Mouse (Mus musculus): ENCODE data around the gene Pitpna.

Gene Pitpna

GRCm38 (mm10) chr11:75655621-75656545, 68.0 kb downstream of the Pitpna start:
- CTCF ChIA-PET = interaction anchor here (0.6 kb wide), 1 partner anchor 26 kb away, joined by 5 read pairs; no protein-coding TSS in a partner anchor

DNA sequence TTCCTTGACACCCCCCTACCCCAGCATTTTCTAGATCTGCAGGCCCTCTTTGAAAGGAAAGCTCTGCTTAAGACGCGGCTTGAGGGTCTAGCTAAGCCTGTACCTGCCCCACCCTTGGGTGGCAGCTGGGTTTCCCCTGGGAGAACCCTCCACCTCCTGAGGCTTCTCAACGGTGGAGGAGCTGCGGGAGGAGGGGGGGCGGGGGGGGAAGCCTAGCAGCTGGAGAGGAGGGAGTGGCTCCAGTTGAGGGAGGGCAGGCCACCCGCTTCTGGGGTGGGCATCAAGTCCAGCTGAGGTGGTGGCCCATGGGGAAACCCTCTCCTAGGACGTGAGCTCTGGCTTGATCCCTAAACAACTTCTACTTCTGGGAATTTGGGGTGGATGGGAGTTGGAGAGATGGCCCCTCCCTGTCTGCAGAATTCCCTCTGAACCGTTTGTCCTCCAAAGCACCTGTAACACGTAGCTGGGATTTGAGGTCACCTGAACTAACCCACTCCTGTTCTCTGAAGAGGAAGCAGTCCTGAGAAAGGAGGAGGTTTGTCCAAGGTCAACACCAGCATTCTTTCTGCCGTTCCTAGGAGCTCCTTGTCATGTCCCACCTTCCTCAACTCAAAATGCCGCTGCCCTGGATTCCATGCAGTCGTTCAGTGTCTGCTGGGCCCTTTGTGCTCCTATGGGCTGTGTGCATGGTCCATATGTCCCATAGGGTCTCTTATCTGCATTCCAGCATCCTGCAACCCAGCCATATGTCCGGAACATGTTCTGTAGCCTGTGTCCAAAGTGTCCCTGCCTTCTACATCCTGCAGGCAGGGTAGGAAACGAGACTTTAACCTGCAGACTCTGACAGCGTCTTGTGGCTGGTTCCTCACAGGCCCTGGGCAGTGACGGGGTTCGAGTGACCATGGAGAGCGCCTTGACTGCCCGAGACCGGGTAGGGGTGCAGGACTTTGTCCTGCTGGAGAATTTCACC, 69.0 kb downstream of the Pitpna start:
- CTCF ChIA-PET = interaction anchor here (0.7 kb wide), 1 partner anchor 47 kb away, joined by 3 read pairs; no protein-coding TSS in a partner anchor

- CTCF ChIA-PET = no interaction called here
Observed at GRCm38 (mm10) chr11:75657841-75658240, 69.9 kb downstream of the Pitpna start.

- CTCF ChIA-PET = no interaction called here
Observed at GRCm38 (mm10) chr11:75658311-75658710, 70.4 kb downstream of the Pitpna start.

GRCm38 (mm10) chr11:75658996-75659750, 71.3 kb downstream of the Pitpna start:
- CTCF ChIA-PET = no interaction called here

- CTCF ChIA-PET = no interaction called here
Observed at GRCm38 (mm10) chr11:75660081-75660590, 72.2 kb downstream of the Pitpna start.

GRCm38 (mm10) chr11:75660941-75661800, 73.3 kb downstream of the Pitpna start:
- CTCF ChIA-PET = no interaction called here

DNA sequence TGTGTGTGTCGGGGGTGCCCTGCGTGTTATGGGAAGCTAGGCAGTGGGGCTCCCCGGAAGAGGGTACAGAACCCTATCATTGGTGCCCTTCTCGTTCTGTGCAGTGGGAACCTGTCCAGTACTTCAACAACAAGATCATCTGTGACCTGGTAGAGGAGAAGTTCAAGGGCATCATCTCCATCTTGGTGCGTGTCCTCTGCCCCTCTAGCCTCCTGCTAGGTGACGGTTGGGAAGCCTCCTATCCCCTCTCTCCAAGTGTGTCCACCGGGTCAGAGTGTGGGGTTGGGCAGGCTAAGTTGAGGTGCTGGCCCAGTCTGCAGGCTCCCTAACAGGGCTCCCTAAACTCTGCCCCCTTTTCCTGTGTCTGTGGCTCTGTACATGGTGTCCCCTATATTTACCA, 74.2 kb downstream of the Pitpna start:
- CTCF ChIA-PET = no interaction called here

DNA sequence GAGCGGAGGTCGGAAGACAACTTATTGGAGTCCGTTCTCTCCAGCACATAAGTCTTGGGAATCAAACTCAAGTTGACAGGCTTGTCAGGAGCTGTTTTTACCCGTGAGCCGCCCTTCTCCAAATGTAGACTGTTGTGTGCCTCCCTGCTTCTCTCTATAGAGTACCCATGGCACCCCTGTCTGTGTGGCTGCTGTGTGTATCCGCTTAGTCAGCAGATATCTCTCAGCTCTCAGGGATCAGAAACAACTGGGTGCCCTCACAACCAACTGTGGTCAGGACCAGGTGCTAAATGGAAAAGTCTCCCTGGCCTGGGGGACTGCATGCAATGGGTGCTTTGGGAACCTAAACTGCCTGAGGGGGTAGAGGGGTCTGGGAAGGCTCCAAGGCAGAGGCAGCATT, 78.4 kb downstream of the Pitpna start:
- CTCF ChIA-PET = no interaction called here

DNA sequence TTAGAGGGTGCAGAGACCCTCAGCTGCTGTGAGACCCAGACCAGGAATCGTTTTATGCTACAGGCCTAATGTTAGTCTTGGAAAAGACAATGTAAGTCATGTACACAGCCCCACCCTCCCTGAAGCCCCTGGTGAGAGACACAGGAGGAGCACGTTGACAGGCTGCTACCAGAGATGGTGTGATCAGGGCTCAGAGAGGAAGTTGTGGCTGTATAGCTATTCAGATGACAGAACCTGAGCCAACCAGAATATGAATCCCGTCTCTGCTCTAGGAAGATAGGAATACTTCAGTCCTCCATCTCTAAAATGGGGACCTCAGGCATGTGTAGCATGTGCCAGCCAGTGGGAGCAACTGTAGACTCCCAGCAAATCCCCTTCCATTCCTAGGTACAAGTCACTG, 80.7 kb downstream of the Pitpna start:
- CTCF ChIA-PET = no interaction called here

DNA sequence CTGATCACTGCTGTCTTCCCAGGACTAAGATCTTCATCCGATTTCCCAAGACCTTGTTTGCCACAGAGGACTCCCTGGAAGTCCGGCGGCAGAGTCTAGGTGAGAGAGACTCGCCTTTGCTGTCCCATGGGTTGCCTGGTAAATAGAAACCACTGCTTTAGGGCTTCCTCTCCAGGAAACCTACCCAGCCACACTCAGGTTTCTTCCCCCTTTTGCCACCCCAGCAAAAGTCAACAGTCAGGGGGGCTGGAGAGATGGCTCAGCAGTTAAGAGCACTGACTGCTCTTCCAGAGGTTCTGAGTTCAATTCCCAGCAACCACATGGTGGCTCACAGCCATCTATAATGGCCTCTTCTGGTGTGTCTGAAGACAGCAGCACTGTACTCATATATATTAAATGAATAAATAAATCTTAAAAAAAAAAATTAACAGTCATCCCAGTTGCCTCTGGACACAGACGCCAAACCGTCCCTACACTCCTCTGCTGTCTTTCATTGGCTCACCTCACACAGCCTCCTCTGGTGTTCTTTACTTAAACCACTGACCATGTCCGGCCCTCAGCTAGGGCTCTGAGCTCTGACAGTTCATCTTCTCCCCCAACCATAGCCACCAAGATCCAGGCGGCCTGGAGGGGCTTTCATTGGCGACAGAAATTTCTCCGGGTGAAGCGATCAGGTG, 81.4 kb downstream of the Pitpna start:
- CTCF ChIA-PET = no interaction called here

- CTCF ChIA-PET = no interaction called here
Observed at GRCm38 (mm10) chr11:75669853-75670200, 81.9 kb downstream of the Pitpna start.

GRCm38 (mm10) chr11:75671426-75672180, 83.7 kb downstream of the Pitpna start:
- CTCF ChIA-PET = no interaction called here

DNA sequence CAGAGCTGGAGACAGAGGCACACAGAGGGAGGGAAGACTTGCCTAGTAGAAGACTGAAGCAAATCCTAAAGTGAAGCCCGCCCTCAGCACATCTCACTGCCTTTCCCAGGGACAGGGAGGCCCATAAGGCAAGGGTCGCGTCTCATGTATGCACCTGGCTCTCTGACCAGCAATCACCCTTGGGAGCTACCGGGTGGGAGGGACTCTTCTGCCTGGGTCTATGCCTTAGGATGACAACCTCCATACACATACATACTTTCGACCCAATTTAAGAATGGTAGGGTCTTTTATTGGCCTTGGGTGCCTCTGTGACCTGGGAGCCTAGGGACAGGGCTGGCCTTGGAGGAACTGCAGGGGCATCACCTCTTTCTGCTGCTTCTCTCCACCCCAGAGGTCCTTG, 85.5 kb downstream of the Pitpna start:
- CTCF ChIA-PET = no interaction called here

DNA sequence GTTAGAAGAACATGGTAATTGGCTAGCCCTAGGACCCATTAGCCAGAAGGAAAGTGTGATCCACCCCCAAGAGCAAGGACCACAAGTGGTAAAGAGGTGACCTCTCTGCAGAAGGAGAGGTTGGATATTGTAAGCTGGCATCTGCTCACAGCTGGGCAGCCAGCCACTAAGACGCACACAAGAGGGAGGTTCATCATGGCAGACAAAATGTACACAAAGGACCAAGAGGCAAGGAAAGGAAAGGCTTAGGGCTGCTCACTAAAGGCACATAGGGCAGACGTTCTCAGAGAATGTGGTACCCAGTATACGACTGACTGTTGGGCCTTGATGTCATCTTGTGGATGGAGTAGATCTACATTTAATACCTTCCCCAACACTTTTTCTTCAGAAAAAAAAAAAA, 87.0 kb downstream of the Pitpna start:
- CTCF ChIA-PET = no interaction called here

DNA sequence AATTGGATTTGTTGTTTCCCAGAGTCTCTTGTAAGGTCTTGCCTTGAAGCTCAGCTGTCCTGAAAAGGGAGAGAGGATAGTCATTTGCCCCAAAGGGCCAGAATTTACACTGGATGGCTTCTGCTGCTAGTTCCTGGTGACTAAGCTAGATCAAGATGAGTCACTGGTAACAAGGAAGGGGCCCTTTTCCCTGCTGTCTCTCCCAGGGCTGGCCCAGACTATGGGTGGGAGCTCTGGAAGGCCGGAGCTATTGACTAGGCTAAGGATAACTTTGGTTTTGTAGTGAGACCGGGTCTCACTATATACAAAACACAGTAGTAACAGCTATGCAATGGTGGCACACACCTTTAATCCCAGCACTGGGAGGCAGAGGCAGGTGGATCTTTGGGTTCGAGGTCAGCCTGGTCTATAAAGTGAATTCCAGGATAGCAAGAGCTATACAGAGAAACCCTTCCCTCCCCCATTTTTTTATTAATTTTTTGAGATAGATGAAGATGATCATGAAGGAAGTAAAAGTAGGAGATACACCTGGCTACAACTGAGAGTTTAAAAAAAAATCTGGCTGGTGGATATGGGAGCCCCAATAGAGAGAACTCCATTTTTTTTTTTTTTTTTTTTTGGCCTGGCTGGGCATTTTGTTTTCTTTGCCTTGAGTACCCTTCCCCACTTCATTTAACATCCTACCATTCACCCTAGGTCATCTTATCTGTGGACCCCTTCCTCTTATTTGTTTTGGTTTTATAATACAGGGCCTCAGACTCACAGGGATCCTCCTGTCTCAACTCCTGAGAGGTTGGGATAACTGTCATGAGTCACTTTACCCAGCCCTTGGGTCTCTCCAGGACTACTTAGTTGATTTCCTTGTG, 90.2 kb downstream of the Pitpna start:
- CTCF ChIA-PET = interaction anchor here (0.6 to 0.7 kb wide), 3 partner anchors 10 to 262 kb away, joined by 7 to 13 read pairs (median 10); no protein-coding TSS in a partner anchor
